Mouse (Mus musculus): ENCODE data around the gene Gm30083. TPM values are rescaled to one million over a fixed set of nuclear protein-coding genes. Genes with fewer than 3 reads are reported as not detected.

The Gm30083 gene
- polyA plus RNA-seq, 1 experiment from 2014 or later: not detected

- no peaks in the 10 kb centered on the region for H3K36me3 ChIP-seq
- ATAC-seq (ENCODE audit: extremely low read depth, insufficient number of reproducible peaks, low FRiP score, low TSS enrichment): no peak
- no peaks in the 10 kb centered on the region for H3K9me3 ChIP-seq
- no peak overlapping the region for H3K9ac ChIP-seq
- H3K27ac ChIP-seq (replicated peaks): no peak overlapping the region
- peaks cover 23% of the 10 kb centered on the region for H3K4me1 ChIP-seq
- H3K27me3 ChIP-seq (replicated peaks): no peaks in the 10 kb centered on the region; the same call in 1 of the 2 replicates
- no peak overlapping the region for H3K4me3 ChIP-seq
- WGBS: 39% methylated on average over 6 of the region's 6 CpGs
- no peak overlapping the region for H3K4me2 ChIP-seq
These were observed 17.6 kb downstream of the Gm30083 start for GRCm38 (mm10) chr14:33997427-33997826.

GRCm38 (mm10) chr14:33993521-33994289 lies 21.3 kb downstream of the Gm30083 start:
- Histone ChIP-seq H3K36me3 (no peaks in the 10 kb centered on the region), H3K4me3 (no peak overlapping the region), H3K27ac (replicated peaks) (no peak overlapping the region), H3K9ac (no peak overlapping the region), H3K27me3 (replicated peaks) (peaks cover 4% of the 10 kb centered on the region; the same call in 1 of the 2 replicates), H3K9me3 (no peaks in the 10 kb centered on the region), H3K4me2 (no peak overlapping the region), H3K4me1 (peaks cover 23% of the 10 kb centered on the region)
- 73% methylated on average over 6 of the region's 6 CpGs for whole genome bisulfite sequencing
- ATAC-seq (ENCODE audit: extremely low read depth, insufficient number of reproducible peaks, low FRiP score, low TSS enrichment): peak; percentile 35; the same call in 1 of the 2 replicates

GRCm38 (mm10) chr14:33993051-33993450 lies 21.9 kb downstream of the Gm30083 start:
- ATAC-seq (ENCODE audit: extremely low read depth, insufficient number of reproducible peaks, low FRiP score, low TSS enrichment): no peak
- WGBS: 85% methylated on average over 9 of the region's 9 CpGs
- H3K36me3 ChIP-seq: no peaks in the 10 kb centered on the region

GRCm38 (mm10) chr14:33991971-33992370 lies 23.0 kb downstream of the Gm30083 start:
- Histone ChIP-seq H3K27me3 (replicated peaks) (peaks cover 4% of the 10 kb centered on the region; the same call in 1 of the 2 replicates), H3K36me3 (no peaks in the 10 kb centered on the region), H3K4me1 (peaks cover 13% of the 10 kb centered on the region), H3K9me3 (no peaks in the 10 kb centered on the region), H3K4me2 (no peak overlapping the region), H3K9ac (no peak overlapping the region), H3K27ac (replicated peaks) (no peak overlapping the region), H3K4me3 (no peak overlapping the region)
- no peak for ATAC-seq (ENCODE audit: extremely low read depth, insufficient number of reproducible peaks, low FRiP score, low TSS enrichment)
- 64% methylated on average over 4 of the region's 4 CpGs for WGBS

More at GRCm38 (mm10) chr14:33993051-33993450, 21.9 kb downstream of the Gm30083 start:
- Histone ChIP-seq H3K4me3 (no peak overlapping the region), H3K27ac (replicated peaks) (no peak overlapping the region), H3K4me2 (no peak overlapping the region), H3K9me3 (no peaks in the 10 kb centered on the region), H3K4me1 (peaks cover 23% of the 10 kb centered on the region), H3K9ac (no peak overlapping the region), H3K27me3 (replicated peaks) (peaks cover 4% of the 10 kb centered on the region; the same call in 1 of the 2 replicates)

- 48% methylated on average over 3 of the region's 3 CpGs for WGBS
- H3K36me3 ChIP-seq: no peaks in the 10 kb centered on the region
- H3K4me3 ChIP-seq: no peak overlapping the region
- H3K4me2 ChIP-seq: no peak overlapping the region
- H3K9me3 ChIP-seq: no peaks in the 10 kb centered on the region
- H3K4me1 ChIP-seq: peaks cover 7% of the 10 kb centered on the region
- H3K27me3 ChIP-seq (replicated peaks): peaks cover 4% of the 10 kb centered on the region; the same call in 1 of the 2 replicates
- H3K27ac ChIP-seq (replicated peaks): no peak overlapping the region
- no peak overlapping the region for H3K9ac ChIP-seq
- no peak for ATAC-seq (ENCODE audit: extremely low read depth, insufficient number of reproducible peaks, low FRiP score, low TSS enrichment)
These were observed 25.8 kb downstream of the Gm30083 start for GRCm38 (mm10) chr14:33989201-33989600.

- no peak within 1 kb of the TSS for H3K27ac ChIP-seq (replicated peaks)
- H3K9ac ChIP-seq: peak within 1 kb of the TSS; percentile 62
- no peaks in the 10 kb centered on the region for H3K9me3 ChIP-seq
- H3K4me2 ChIP-seq: peak within 1 kb of the TSS; percentile 77
- WGBS: 1% methylated on average over 25 of the region's 25 CpGs
- H3K4me3 ChIP-seq: peak within 1 kb of the TSS; percentile 51
- H3K4me1 ChIP-seq: peaks cover 15% of the 10 kb centered on the region; the same call in 1 of the 2 replicates
- ATAC-seq (ENCODE audit: extremely low read depth, insufficient number of reproducible peaks, low FRiP score, low TSS enrichment): no peak; the same call in 1 of the 2 replicates
- peaks cover 39% of the 10 kb centered on the region for H3K27me3 ChIP-seq (replicated peaks)
- no peaks in the 10 kb centered on the region for H3K36me3 ChIP-seq
These were observed 36.4 kb downstream of the Gm30083 start, which contains the start of gene Zfp488 for GRCm38 (mm10) chr14:33978604-33979059. Gene Zfp488 (minus strand): TSS chr14:33978764.

- H3K4me2 ChIP-seq: no peak overlapping the region
- no peaks in the 10 kb centered on the region for H3K9me3 ChIP-seq
- WGBS: 36% methylated on average over 7 of the region's 7 CpGs
These were observed 37.2 kb downstream of the Gm30083 start for GRCm38 (mm10) chr14:33977748-33978147.

GRCm38 (mm10) chr14:33974752-33975151 lies 40.2 kb downstream of the Gm30083 start:
- Histone ChIP-seq H3K9ac (no peak overlapping the region), H3K36me3 (no peaks in the 10 kb centered on the region), H3K9me3 (no peaks in the 10 kb centered on the region), H3K27ac (replicated peaks) (no peak overlapping the region), H3K27me3 (replicated peaks) (peaks cover 46% of the 10 kb centered on the region), H3K4me2 (no peak overlapping the region), H3K4me1 (peaks cover 15% of the 10 kb centered on the region; the same call in 1 of the 2 replicates), H3K4me3 (no peak overlapping the region)
- no peak for ATAC-seq (ENCODE audit: extremely low read depth, insufficient number of reproducible peaks, low FRiP score, low TSS enrichment)
- WGBS: 64% methylated on average over 5 of the region's 5 CpGs

More at GRCm38 (mm10) chr14:33977748-33978147, 37.2 kb downstream of the Gm30083 start:
- H3K4me3 ChIP-seq: no peak overlapping the region
- peaks cover 43% of the 10 kb centered on the region for H3K27me3 ChIP-seq (replicated peaks)
- H3K27ac ChIP-seq (replicated peaks): no peak overlapping the region
- H3K36me3 ChIP-seq: no peaks in the 10 kb centered on the region
- peaks cover 15% of the 10 kb centered on the region; the same call in 1 of the 2 replicates for H3K4me1 ChIP-seq
- ATAC-seq (ENCODE audit: extremely low read depth, insufficient number of reproducible peaks, low FRiP score, low TSS enrichment): no peak
- H3K9ac ChIP-seq: no peak overlapping the region

GRCm38 (mm10) chr14:33972679-33973078 lies 42.3 kb downstream of the Gm30083 start:
- H3K9ac ChIP-seq: no peak overlapping the region
- no peaks in the 10 kb centered on the region for H3K36me3 ChIP-seq
- no peak for ATAC-seq (ENCODE audit: extremely low read depth, insufficient number of reproducible peaks, low FRiP score, low TSS enrichment)
- no peak overlapping the region for H3K27ac ChIP-seq (replicated peaks)
- no peak overlapping the region for H3K4me3 ChIP-seq
- no peaks in the 10 kb centered on the region for H3K9me3 ChIP-seq
- peaks cover under 1% of the 10 kb centered on the region; the same call in 1 of the 2 replicates for H3K4me1 ChIP-seq
- H3K4me2 ChIP-seq: no peak overlapping the region
- 38% methylated on average over 7 of the region's 7 CpGs for WGBS
- H3K27me3 ChIP-seq (replicated peaks): peaks cover 25% of the 10 kb centered on the region

- Histone ChIP-seq H3K36me3 (no peaks in the 10 kb centered on the region), H3K9ac (no peak overlapping the region), H3K4me2 (no peak overlapping the region), H3K27me3 (replicated peaks) (no peaks in the 10 kb centered on the region), H3K4me3 (no peak overlapping the region), H3K4me1 (no peaks in the 10 kb centered on the region), H3K27ac (replicated peaks) (no peak overlapping the region), H3K9me3 (no peaks in the 10 kb centered on the region)
- WGBS: 51% methylated on average over 7 of the region's 7 CpGs
- ATAC-seq (ENCODE audit: extremely low read depth, insufficient number of reproducible peaks, low FRiP score, low TSS enrichment): no peak
These were observed 49.3 kb downstream of the Gm30083 start for GRCm38 (mm10) chr14:33965675-33966074.

GRCm38 (mm10) chr14:33959341-33959740 lies 55.6 kb downstream of the Gm30083 start:
- H3K36me3 ChIP-seq: no peaks in the 10 kb centered on the region
- no peak overlapping the region for H3K27ac ChIP-seq (replicated peaks)
- H3K27me3 ChIP-seq (replicated peaks): 0 out of 2 replicates have a peak, but pooled peaks cover 3% of the 10 kb centered on the region
- H3K4me1 ChIP-seq: peaks cover 14% of the 10 kb centered on the region
- H3K9ac ChIP-seq: no peak overlapping the region
- 6% methylated on average over 9 of the region's 9 CpGs for WGBS
- no peak overlapping the region for H3K4me3 ChIP-seq
- ATAC-seq (ENCODE audit: extremely low read depth, insufficient number of reproducible peaks, low FRiP score, low TSS enrichment): no peak
- H3K4me2 ChIP-seq: no peak overlapping the region
- H3K9me3 ChIP-seq: no peaks in the 10 kb centered on the region

Measured in heart, embryonic 13.5 days (tissue).